Mouse (Mus musculus): ENCODE data around the gene Ctsw.

GRCm38 (mm10) chr19:5480016-5480415, 11.7 kb upstream of the Ctsw start:
- TF ChIP-seq POLR2A (IDR thresholded peaks at IDR 0.05; ENCODE audit: control insufficient read depth, low read depth, low read length) = 0 out of 2 replicates have a peak, but pooled peaks have one; percentile 15
- TF ChIP-seq CTCF (IDR thresholded peaks at IDR 0.05; ENCODE audit: control insufficient read depth, insufficient read depth, insufficient replicate concordance, low read depth, low read length) = no peak

All from testis, adult 2 months (tissue).